Mouse (Mus musculus) monocyte, adult 2 months (primary cell): ENCODE data around the gene Barx1.

Experiments used
- DNase-seq, 2 experiments: peaks; one replicate each; pipeline ENCODE4 v3.0.0; 2022; ENCODE audit warnings: low spot score in 2 of 2, low read depth in 1 of 2

Barx1 gene

GRCm38 (mm10) chr13:48706385-48706951, 43.7 kb downstream of the Barx1 start:
- DNase-seq: no peak

GRCm38 (mm10) chr13:48712675-48713074, 49.9 kb downstream of the Barx1 start:
- no peak for DNase-seq

GRCm38 (mm10) chr13:48716075-48716474, 53.3 kb downstream of the Barx1 start:
- DNase-seq: no peak
